Mouse (Mus musculus) right cerebral cortex, postnatal 36 days (tissue): Measurements from ENCODE around the gene Olfr291.

Experiments used
- DNase-seq, 2 experiments: peaks; one replicate each; pipeline ENCODE4 v3.0.0; 2022; ENCODE audit warnings: low spot score in 2 of 2, mixed read lengths in 1 of 2

Olfr291 gene

DNA sequence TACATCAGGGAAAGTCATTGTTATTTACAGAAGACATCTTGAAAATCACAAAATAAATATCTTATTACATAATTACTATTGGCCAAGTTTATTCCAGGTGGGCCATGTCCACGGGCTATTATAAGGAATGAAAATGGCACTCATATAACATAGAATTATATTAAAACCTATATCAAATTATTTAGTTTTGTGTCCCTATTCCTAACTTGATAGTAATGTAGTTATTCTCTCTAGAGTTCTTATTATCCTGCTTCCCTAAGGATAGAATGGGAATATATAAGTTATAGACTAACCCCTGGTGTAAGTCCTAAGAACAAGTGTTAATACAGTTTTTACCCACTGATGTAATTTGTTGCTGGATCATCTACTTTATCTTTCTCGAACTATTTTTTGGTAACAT, at the start of gene Olfr291:
Gene Olfr291 (plus strand): TSS at position 301 of the 400 bp plus-strand sequence.
- DNase-seq = no peak

- DNase-seq = no peak
Measured at GRCm38 (mm10) chr7:84805224-84805623, 48.1 kb upstream of the Olfr291 start.

DNA sequence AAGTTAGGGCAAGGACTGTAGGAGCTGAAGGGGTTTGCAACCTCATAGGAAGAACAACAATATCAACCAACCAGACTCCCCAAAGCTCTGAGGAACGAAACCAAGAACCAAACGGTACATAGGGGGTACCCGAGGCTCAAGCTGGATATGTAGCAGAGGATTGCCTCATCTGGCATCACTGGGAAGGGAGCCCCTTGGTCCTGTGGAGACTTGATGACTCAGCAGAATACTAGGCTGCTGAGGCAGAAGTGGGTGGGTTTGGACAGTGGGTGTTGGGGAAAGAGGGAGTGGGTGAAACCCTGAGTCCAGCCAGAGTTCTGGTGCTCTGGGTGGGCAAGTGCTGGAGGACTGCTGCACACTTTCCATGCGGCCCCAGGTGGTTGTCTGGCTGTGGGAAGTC, 47.2 kb upstream of the Olfr291 start:
- DNase-seq = no peak

DNA sequence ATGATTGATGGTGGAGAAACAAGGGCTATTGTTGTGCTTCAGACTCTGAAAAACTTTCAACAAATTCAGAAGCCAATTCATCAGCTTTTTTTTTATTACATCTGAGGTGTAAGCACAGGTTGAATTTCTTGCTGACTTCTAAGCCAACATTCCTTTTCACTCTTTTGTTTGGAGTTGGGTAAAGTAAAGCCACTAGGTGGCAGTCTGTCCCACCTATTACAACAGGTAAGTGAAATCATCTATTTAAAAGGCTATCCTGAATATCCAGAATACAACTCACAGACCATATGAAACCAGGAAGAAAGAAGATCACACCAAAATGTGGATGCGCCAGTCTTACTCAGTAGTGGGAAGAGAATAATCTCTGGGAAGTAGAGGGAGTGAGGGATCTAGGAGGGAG, 31.2 kb downstream of the Olfr291 start:
- DNase-seq = no peak
